Mouse (Mus musculus): ENCODE data around the gene Nat10.
A peak's percentile ranks its signal among the peaks of the same experiment; 100 is the strongest.

Gene Nat10

GRCm38 (mm10) chr2:103690828-103691227, 70.2 kb downstream of the Nat10 start:
- no peak for DNase-seq (ENCODE audit: low spot score)

GRCm38 (mm10) chr2:103690425-103690824, 70.6 kb downstream of the Nat10 start:
- DNase-seq (ENCODE audit: low spot score), result peak; percentile 58

DNA sequence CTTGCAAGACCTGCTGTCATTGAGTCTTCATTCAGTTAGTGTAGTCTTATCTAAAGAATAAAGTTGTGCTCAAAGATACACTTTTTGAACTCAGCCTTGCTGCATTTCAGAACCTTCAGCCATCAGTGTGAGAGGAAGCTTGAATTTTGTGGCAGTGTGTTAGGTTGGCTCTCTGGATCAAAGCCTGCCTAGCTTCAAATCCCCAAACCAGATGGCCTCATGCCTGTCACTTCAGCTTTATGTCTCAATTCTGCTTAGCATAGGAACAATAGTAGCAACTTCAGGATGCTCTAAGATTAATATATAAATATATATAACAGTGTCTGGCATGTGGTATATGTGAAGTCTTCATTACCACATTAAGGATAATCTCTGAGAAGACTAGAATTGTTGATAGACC, 73.2 kb downstream of the Nat10 start:
- no peak for DNase-seq (ENCODE audit: low spot score)

- no peak for DNase-seq (ENCODE audit: low spot score)
Measured at GRCm38 (mm10) chr2:103687143-103687542, 73.9 kb downstream of the Nat10 start.

DNA sequence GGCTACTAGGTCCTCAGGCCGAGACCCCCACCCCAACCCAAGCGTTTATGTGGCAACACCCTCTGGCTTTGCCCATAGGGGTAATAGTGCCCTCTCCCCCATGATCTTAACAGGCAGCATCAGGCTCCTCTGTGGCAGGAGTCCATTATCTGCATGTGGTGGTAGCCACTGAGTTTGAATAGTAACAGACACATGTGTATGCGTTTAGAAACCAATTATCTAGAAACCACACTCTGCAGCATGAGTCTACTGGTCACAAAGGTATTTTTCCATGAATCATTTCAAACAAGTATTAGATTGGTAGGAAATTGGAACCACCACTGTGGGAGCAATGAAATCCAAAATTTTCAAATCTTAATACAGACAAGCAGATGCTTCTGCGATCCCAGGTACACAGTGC, 75.5 kb downstream of the Nat10 start:
- DNase-seq (ENCODE audit: low spot score), result no peak

DNA sequence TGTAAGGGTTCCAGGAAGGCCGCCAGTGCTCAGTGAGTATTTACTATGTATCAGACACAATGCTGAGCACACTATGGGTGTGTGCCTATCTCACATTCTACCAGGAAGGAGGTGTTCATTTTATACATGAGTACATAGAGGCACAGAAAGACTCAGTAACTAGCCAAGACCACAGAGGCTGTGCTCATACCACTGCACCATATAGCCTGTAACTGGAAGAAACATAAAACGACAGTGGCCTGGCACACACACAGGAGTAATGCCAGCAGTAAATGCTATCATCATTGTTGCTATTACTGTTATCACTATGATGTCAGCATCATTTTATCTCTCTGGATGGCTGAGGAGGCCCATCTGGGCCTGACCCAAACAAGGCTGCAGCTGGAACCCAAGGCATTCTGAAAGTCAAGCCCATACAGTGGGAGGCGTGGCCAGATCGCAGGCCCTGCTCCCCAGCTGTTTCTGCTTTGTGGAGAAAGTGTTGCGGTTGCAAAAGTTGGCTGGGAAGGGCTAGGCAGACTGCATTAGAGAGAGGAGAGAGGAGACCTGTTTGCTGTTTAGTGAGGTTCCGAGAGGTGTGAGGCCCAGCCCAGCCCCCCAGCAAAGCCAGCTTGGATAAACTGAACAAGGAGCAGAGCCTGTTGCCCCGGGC, 76.0 kb downstream of the Nat10 start:
- peak; percentile 54 for DNase-seq (ENCODE audit: low spot score)

DNA sequence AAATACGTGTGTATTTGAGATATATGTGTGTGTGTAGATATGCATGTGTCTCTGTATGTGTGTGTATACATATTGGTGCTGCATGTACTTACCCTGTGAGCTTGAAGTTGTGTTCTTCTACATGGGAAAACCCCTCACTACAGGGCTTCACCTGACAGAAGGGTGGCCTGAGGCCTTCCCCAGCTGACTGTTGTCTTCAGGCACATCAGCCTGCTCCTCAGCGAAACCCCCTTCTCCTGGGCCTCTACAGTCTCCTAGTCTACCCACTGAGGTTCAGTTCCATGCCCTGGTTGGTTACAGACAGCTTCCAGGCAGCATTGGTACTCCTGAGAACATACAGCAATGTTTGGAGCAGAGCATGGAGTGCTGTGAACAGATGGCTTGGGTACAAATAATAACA, 76.6 kb downstream of the Nat10 start:
- DNase-seq (ENCODE audit: low spot score), result no peak

- no peak for DNase-seq (ENCODE audit: low spot score)
Measured at GRCm38 (mm10) chr2:103682927-103683442, 78.1 kb downstream of the Nat10 start.

DNA sequence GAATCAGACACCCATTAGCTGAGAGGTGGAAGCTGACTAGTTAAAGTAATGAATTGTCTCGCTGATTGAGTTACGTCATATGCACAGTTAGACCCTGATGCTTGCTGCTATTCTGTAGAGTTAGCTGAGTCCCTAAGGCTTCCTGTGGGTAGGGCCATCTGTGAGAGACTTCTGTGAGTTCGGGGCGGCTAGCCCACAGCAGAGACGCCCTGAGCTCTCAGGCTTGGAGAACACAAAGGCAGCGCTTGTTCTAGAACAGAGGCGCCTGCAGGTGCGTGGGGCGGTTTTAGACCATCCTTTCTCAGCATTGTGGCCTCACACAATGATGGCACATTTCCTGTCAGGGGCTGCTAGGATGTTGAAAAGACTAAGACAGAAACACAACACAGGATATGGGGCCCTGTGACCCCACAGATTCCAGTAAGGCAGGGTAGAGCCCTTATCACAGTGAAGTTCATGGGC, 78.8 kb downstream of the Nat10 start:
- no peak for DNase-seq (ENCODE audit: low spot score)

- DNase-seq (ENCODE audit: low spot score), result no peak
Measured at GRCm38 (mm10) chr2:103681149-103681548, 79.9 kb downstream of the Nat10 start.

- DNase-seq (ENCODE audit: low spot score), result no peak
Measured at GRCm38 (mm10) chr2:103680364-103681110, 80.5 kb downstream of the Nat10 start.

DNA sequence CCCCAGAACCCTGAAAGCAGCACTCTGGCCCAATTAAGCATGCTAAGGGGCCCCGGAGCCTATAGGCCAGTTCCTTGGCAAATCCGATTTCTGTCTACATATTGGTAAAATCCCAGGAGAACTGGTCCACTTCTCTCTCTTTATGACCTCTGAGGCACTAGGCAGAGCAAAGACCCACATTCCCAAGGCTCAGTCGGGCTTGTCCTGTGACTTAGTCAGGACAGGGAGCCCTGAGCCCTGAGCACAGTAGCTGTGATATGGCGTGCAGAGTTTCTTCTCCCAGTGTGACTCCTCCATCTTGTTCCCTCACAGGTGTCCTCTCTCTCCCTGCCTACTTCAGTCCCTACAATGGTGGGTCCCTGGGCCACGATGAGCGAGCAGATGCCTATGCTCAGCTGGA, 82.6 kb downstream of the Nat10 start:
- no peak for DNase-seq (ENCODE audit: low spot score)

- no peak for DNase-seq (ENCODE audit: low spot score)
Measured at GRCm38 (mm10) chr2:103677614-103678369, 83.3 kb downstream of the Nat10 start.

- DNase-seq (ENCODE audit: low spot score), result no peak
Measured at GRCm38 (mm10) chr2:103676808-103677207, 84.3 kb downstream of the Nat10 start.

- DNase-seq (ENCODE audit: low spot score), result no peak
Measured at GRCm38 (mm10) chr2:103675391-103675790, 85.7 kb downstream of the Nat10 start.

DNA sequence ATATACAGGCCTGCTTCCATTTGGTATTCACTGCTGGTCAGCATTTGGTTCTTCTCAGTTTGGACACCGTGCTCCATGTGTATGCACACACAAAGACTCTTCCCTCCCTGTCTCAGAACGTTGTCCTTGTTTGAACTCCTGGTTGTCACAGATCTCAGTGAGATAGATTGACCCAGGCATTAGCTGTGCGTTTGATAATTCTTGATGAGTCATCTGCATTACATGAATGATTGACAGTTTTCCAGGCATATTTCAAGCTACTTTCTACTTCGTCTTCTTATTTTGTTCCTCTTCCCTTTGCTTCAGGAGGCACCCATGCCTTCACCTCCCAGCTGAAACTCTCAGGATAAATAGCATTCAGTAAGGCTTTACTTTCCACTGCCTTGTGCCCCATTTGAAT, 87.5 kb downstream of the Nat10 start:
- DNase-seq (ENCODE audit: low spot score), result no peak

GRCm38 (mm10) chr2:103672573-103673119, 88.4 kb downstream of the Nat10 start:
- DNase-seq (ENCODE audit: low spot score), result no peak

All from adipocyte (in vitro differentiated cells).